In the genomic region with DNA sequence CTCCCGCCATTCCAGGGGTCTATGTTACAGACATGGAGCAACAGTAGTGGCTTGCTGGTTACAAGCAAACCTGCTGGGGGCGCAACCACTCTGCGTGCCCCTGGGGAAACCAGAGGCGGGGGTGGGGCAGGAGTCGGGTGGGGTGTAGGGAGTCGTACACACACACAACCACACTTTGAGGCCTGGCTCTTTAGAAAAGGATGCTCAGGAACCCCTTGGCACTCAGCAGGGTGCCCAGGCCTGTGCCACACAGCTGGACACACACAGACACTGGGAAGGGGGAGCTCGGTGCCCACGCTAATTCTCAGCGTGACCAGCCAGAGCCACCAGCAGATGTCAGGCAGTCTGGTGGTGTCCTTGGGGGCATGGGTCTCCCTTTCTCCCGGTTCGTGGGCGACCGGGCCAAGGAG, we compare ENCODE assay signal across 8 mouse cellular contexts. TPM values are rescaled to one million over a fixed set of nuclear protein-coding genes. Genes with fewer than 3 reads are reported as not detected.
DNase-seq lines count a peak whose midpoint lies in the region; ATAC-seq and TF ChIP-seq lines count a peak whose summit lies in the region.

No protein-coding gene starts in this region.

- H3K4me3 ChIP-seq in kidney, embryonic 14.5 days (ENCODE audit: low read length) = peak overlapping the region; percentile 86
- H3K4me3 ChIP-seq in forebrain, postnatal 0 days (ENCODE audit: low read depth, low read length) = peak overlapping the region; percentile 94
- H3K4me3 ChIP-seq in intestine, embryonic 16.5 days (ENCODE audit: low read length) = peak overlapping the region; percentile 93
- H3K4me3 ChIP-seq in liver, embryonic 16.5 days (ENCODE audit: low read depth, low read length) = peak overlapping the region; percentile 66

- whole genome bisulfite sequencing in kidney, embryonic 14.5 days = 3% methylated on average over 11 of the region's 13 CpGs
- 2% methylated on average over 12 of the region's 13 CpGs for WGBS in forebrain, postnatal 0 days
- WGBS in intestine, embryonic 16.5 days = 3% methylated on average over 13 of the region's 13 CpGs
- WGBS in liver, embryonic 16.5 days (ENCODE audit: insufficient replicate concordance) = 4% methylated on average over 13 of the region's 13 CpGs

- DNase-seq in kidney, adult 9 months = no peak
- peak; percentile 52 for DNase-seq in adrenal gland, adult 8-10 months
- DNase-seq in forebrain, postnatal 0 days = peak; percentile 69
- DNase-seq in retina, embryonic 14.5 days (ENCODE audit: low spot score) = peak; percentile 64

- no peaks in the 10 kb centered on the region for H3K9me3 ChIP-seq in kidney, embryonic 14.5 days (ENCODE audit: control insufficient read depth, low read length)
- no peaks in the 10 kb centered on the region for H3K9me3 ChIP-seq in forebrain, postnatal 0 days (ENCODE audit: low read length)
- H3K9me3 ChIP-seq in intestine, embryonic 16.5 days (ENCODE audit: control insufficient read depth, low read length) = no peaks in the 10 kb centered on the region
- H3K9me3 ChIP-seq in liver, embryonic 16.5 days (replicated peaks; ENCODE audit: control insufficient read depth, low read length) = no peaks in the 10 kb centered on the region

- ATAC-seq in kidney, embryonic 14.5 days (ENCODE audit: low FRiP score, low TSS enrichment) = peak; percentile 0
- peak; percentile 5 for ATAC-seq in forebrain, postnatal 0 days
- 0 out of 2 replicates have a peak, but pooled peaks have one; percentile 1 for ATAC-seq in intestine, embryonic 16.5 days
- no peak for ATAC-seq in liver, embryonic 16.5 days (ENCODE audit: low read depth)
- ATAC-seq in monocyte, adult 5-6 weeks (replicated peaks; ENCODE audit: insufficient number of reproducible peaks, low FRiP score, low TSS enrichment, poor library complexity, severe bottlenecking) = no peak

- TF ChIP-seq CTCF in forebrain, postnatal 0 days (IDR thresholded peaks at IDR 0.05; ENCODE audit: low read depth) = peak; percentile 41

- peak overlapping the region; percentile 98 for H3K27ac ChIP-seq in kidney, embryonic 14.5 days (ENCODE audit: low read depth, low read length)
- H3K27ac ChIP-seq in forebrain, postnatal 0 days (ENCODE audit: low read depth, low read length) = peak overlapping the region; percentile 100
- H3K27ac ChIP-seq in intestine, embryonic 16.5 days (ENCODE audit: low read length) = peak overlapping the region; percentile 100
- H3K27ac ChIP-seq in liver, embryonic 16.5 days (ENCODE audit: low read length) = peak overlapping the region; percentile 86

- no peaks in the 10 kb centered on the region for H3K27me3 ChIP-seq in kidney, embryonic 14.5 days (ENCODE audit: control insufficient read depth, insufficient read depth, low read length)
- no peaks in the 10 kb centered on the region for H3K27me3 ChIP-seq in forebrain, postnatal 0 days (ENCODE audit: insufficient read depth, low read length)
- no peaks in the 10 kb centered on the region for H3K27me3 ChIP-seq in intestine, embryonic 16.5 days (replicated peaks; ENCODE audit: control insufficient read depth, insufficient read depth, low read length)
- H3K27me3 ChIP-seq in liver, embryonic 16.5 days (ENCODE audit: control insufficient read depth, insufficient read depth, low read depth, low read length) = peaks cover 14% of the 10 kb centered on the region

- peak overlapping the region; percentile 94 for H3K4me2 ChIP-seq in kidney, embryonic 14.5 days (replicated peaks; ENCODE audit: low read depth, low read length)
- peak overlapping the region; percentile 89 for H3K4me2 ChIP-seq in forebrain, postnatal 0 days (ENCODE audit: low read depth)
- peak overlapping the region; percentile 91 for H3K4me2 ChIP-seq in intestine, embryonic 16.5 days (ENCODE audit: low read depth, low read length)
- H3K4me2 ChIP-seq in liver, embryonic 16.5 days (ENCODE audit: low read depth, low read length) = peak overlapping the region; percentile 74

- peak overlapping the region; percentile 97 for H3K9ac ChIP-seq in kidney, embryonic 14.5 days (ENCODE audit: low read depth, low read length)
- H3K9ac ChIP-seq in forebrain, postnatal 0 days = peak overlapping the region; percentile 100
- H3K9ac ChIP-seq in intestine, embryonic 16.5 days (ENCODE audit: low read depth, low read length) = peak overlapping the region; percentile 99
- H3K9ac ChIP-seq in liver, embryonic 16.5 days (ENCODE audit: low read depth, low read length) = peak overlapping the region; percentile 70

- H3K4me1 ChIP-seq in kidney, embryonic 14.5 days (ENCODE audit: control insufficient read depth, insufficient read depth, low read length) = peaks cover 26% of the 10 kb centered on the region
- peaks cover 24% of the 10 kb centered on the region for H3K4me1 ChIP-seq in forebrain, postnatal 0 days (ENCODE audit: insufficient read depth)
- peaks cover 34% of the 10 kb centered on the region for H3K4me1 ChIP-seq in intestine, embryonic 16.5 days (ENCODE audit: control insufficient read depth, insufficient read depth, low read length)
- peaks cover 16% of the 10 kb centered on the region for H3K4me1 ChIP-seq in liver, embryonic 16.5 days (ENCODE audit: control insufficient read depth, low read depth, low read length)

- no peaks in the 10 kb centered on the region for H3K36me3 ChIP-seq in kidney, embryonic 14.5 days (ENCODE audit: control insufficient read depth, insufficient read depth, low read length)
- H3K36me3 ChIP-seq in forebrain, postnatal 0 days (ENCODE audit: insufficient read depth) = no peaks in the 10 kb centered on the region
- H3K36me3 ChIP-seq in intestine, embryonic 16.5 days (ENCODE audit: control insufficient read depth, insufficient read depth, low read length) = no peaks in the 10 kb centered on the region
- H3K36me3 ChIP-seq in liver, embryonic 16.5 days (ENCODE audit: control insufficient read depth, insufficient read depth) = no peaks in the 10 kb centered on the region

RNA-seq across cellular contexts. Expression of a gene that starts 1.2 kb away (rescaled TPM):
- 38.3 and 43.6 TPM in 2 replicates for polyA plus RNA-seq in kidney, embryonic 14.5 days (2014; fragmentation: Nextera tagmentation; extraction: Ambion mirVana)
- total RNA-seq in adrenal gland, adult 8-10 months (2022) = 100 to 1,000 TPM; 196 to 244 (median 223) TPM
- 278 and 289 TPM in 2 replicates for total RNA-seq in forebrain, postnatal 0 days (2014; rRNA removed)
- 69.9 and 78.9 TPM in 2 replicates for polyA plus RNA-seq in forebrain, postnatal 0 days (2015; fragmentation: Nextera tagmentation; extraction: Ambion mirVana)
- polyA plus RNA-seq in intestine, embryonic 16.5 days (2015; fragmentation: Nextera tagmentation; extraction: Ambion mirVana) = 24.1 and 24.6 TPM in 2 replicates
- 6.1 and 7.1 TPM in 2 replicates for polyA plus RNA-seq in liver, embryonic 16.5 days (2015; fragmentation: Nextera tagmentation; extraction: Ambion mirVana)
- total RNA-seq in monocyte, adult 5-6 weeks (2017) = 45.8 to 134 TPM (median 53.2 TPM) in 3 replicates

Comparison
In these comparisons a context has a peak if more than half of its experiments do, and no peak if none do; other contexts are left out.
1. ATAC-seq: peak in kidney, embryonic 14.5 days (single experiment), forebrain, postnatal 0 days (single experiment) and intestine, embryonic 16.5 days (single experiment); none in liver, embryonic 16.5 days (single experiment) and monocyte, adult 5-6 weeks (single experiment).
2. Peak in every context shown above with its lines, with median percentiles within 50 percentile points of each other: H3K27ac ChIP-seq, H3K4me2 ChIP-seq, H3K4me3 ChIP-seq and H3K9ac ChIP-seq.